Mouse (Mus musculus) gastrocnemius, adult 2 months (tissue): ENCODE data around the gene Tmem150b. TPM values are rescaled to one million over a fixed set of nuclear protein-coding genes. Genes with fewer than 3 reads are reported as not detected.
A peak's percentile ranks its signal among the peaks of the same experiment; 100 is the strongest.

ENCODE experiments used
- DNase-seq: peaks from one replicate; pipeline ENCODE4 v3.0.0; 2022
- H3K27ac ChIP-seq: fragments of 200-600 bp; 2 replicates; pipeline ENCODE4 v1.8.1; 2022; ENCODE audit warnings: mild to moderate bottlenecking
- H3K4me3 ChIP-seq: fragments of 200-600 bp; 2 replicates; pipeline ENCODE4 v1.8.1; 2022; ENCODE audit warnings: mild to moderate bottlenecking, moderate library complexity
- CTCF ChIP-seq: fragments of 200-600 bp; IDR thresholded peaks from 2 replicates; pipeline ENCODE4 v1.8.1; 2022; ENCODE audit warnings: antibody characterized with exemption, mild to moderate bottlenecking, moderate library complexity
- intact Hi-C: fragments of 180-260 bp; cut with DNase I; formaldehyde crosslinking; loops from one replicate; pipeline ENCODE4 v1.15.1; 2025
- total RNA-seq, 2 experiments: library from RNA; stranded (reverse); gene quantifications; 2 replicates each; pipeline ENCODE4 v1.2.3; 2021

Tmem150b gene
- total RNA-seq, 2 experiments from 2014 or later = 0.22 TPM; not detected in 1

DNA sequence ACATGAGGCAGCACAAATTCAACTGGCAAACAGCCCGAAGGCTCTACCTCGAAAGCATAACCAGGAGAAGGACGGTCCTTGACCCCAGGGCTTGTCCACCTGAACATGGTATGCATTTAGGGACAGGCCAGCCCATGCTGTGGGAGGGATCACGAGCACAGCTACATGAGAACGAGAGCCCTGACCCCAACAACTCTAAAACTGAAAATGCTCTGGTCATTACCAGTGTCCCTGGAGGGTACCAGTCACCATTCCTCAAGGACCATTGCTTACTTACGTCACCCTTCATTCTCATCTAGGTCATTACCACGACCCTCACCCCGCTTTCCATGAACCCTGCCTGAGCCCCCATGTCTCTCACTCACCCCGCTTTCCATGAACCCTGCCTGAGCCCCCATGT, 55.9 kb downstream of the Tmem150b start:
- TF ChIP-seq CTCF = no peak
- no peak for DNase-seq
- intact Hi-C loops = no loop called here
- H3K4me3 ChIP-seq = no peak overlapping the region
- no peak overlapping the region for H3K27ac ChIP-seq

DNA sequence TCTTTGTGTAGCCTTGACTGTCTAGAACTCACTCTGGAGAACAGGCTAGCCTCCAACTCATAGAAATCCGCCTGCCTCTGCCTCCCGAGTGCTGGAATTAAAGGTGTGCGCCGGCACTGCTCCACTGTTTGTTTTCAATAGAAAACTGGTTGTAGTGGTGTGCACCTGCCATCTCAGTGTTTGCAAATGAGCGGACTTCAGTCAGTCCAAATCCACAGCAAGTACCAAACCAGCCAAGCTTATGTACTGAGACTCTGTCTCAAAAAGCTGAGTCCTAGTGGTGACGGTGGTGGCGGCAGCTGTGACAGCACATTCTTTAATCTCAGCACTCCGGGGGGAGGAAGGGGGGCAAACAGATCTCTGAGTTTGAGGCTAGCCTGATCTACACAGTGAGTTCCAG, 56.5 kb downstream of the Tmem150b start:
- no peak overlapping the region for H3K27ac ChIP-seq

DNA sequence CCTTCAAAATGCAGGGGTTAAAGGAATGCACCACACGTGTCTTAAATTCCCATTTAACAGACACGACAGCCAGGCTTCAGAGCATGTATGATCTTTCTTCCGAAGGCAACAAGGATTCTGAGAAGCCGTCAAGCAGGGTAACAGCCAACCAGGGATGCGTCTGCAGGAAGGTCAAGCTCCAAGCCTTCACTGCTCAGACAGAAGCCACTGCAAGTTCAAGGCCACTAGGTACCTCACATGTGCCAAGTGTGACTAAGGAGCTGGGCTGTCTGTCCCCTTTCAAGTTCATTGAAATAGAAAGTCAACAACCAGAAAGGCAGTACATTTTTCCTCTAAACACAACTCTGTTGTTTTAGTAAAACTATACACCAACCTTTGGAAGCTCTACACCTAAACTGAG, 58.2 kb downstream of the Tmem150b start:
- Histone ChIP-seq H3K27ac (no peak overlapping the region), H3K4me3 (no peak overlapping the region)
- no peak for TF ChIP-seq CTCF
- no peak for DNase-seq
- intact Hi-C loops = no loop called here

More for the DNA sequence above, 56.5 kb downstream of the Tmem150b start:
- no peak for TF ChIP-seq CTCF
- DNase-seq = no peak
- no peak overlapping the region for H3K4me3 ChIP-seq
- intact Hi-C loops = no loop called here

DNA sequence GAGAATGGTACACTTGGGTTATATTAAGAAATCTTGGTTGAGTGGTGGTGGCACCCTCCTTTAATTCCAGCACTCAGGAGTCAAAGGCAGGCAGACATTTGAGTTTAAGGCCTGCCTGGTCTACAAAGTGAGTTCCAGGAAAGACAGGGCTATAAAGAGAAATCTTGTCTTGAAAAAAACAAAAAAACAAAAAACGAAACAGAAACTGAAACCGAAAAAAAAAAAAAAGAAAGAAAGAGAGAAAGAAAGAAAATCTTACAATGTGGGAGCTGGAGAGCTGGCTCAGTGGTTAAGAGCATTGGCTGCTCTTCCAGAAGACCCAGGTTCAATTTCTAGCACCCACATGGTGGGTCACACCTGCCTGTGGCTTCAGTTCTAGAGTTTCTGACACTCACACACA, 61.3 kb downstream of the Tmem150b start:
- DNase-seq = no peak
- H3K4me3 ChIP-seq = no peak overlapping the region
- H3K27ac ChIP-seq = no peak overlapping the region
- TF ChIP-seq CTCF = no peak
- intact Hi-C loops = no loop called here

DNA sequence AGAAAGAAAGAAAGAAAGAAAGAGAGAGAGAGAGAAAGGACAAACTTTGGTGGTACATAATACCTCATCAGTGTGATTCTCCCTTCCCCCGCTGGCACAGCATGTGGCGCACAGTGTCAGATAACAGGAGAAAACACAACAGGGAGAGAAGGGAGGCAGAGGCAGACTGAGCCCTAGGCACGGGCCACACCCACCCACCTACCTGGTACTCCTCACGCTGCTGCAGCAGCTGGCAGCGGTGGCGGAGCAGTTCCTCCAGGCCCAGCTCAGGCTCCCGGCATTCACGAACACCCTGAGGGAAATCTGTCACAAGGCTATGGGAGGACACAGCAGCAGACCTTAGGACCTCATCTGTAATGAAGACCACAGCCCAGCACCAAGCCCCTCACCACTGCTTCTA, 61.9 kb downstream of the Tmem150b start:
- no peak for TF ChIP-seq CTCF
- Histone ChIP-seq H3K27ac (no peak overlapping the region), H3K4me3 (no peak overlapping the region)
- DNase-seq = no peak
- intact Hi-C loops = no loop called here

DNA sequence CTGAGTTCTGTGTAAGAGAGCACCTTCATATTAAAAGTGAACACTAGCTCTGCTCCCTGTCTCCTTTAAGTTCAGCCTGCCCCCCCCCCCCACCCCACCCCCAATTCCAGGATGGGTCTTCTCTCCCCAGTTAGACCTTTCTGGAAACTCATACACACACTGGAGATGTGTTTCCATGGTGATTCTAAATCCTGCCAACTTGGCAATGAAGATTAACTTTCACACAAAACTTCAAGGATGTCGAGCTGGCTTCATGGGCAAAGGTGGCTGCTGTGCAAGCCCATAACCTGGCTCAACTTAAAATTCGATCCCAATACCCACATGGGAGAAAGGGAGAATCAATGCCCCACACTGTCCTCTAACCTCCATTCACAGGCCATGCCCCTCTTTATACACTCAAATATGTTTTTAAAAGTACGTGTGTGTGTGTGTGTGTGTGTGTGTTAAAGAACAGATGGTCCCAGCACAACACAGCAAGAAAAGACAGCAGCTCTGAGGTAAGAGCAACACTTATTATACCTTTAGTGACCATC, 65.1 kb downstream of the Tmem150b start:
- TF ChIP-seq CTCF = no peak
- intact Hi-C loops = loop anchor here (1.0 to 10.0 kb wide), 2 partner anchors 25 to 135 kb away; partner anchors contain the start of genes Hspbp1 and Rpl28
- no peak for DNase-seq
- Histone ChIP-seq H3K27ac (peak overlapping the region; percentile 99), H3K4me3 (peak overlapping the region; percentile 84)

DNA sequence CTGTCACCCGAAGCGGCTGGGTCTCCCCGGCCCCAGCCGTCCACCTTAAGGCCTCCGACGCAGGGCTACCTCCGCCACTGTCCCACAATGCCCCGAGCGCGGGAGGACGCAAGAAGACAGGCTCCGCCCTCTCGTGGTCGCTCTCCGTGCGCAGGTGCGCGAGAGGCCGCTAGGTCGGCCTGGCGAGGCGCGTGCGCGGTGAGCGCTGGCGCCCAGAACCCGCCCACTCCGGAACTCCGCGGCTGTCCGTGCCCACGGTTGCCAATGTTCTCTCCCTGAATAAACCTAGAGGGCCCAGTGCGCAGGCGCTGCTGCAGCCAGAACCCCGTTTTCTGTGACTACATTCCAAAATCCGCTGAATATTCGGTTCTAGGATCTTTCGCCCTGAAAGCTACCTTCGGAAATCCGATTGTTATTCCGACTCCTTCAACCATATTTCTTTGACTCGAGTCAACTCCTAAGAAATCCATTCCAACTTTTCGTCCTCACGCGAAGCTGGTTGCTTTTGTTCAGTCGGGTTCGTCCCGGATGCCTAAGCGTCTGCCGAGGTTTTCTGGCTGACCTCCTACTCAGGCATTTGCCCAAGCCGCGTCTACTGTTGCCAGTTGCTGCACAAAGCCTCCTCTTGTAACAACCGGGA, 66.0 kb downstream of the Tmem150b start, which contains the start of gene Ppp6r1:
Gene Ppp6r1 (minus strand): TSS at position 108 of the 640 bp plus-strand sequence.
- peak; percentile 46 for TF ChIP-seq CTCF
- intact Hi-C loops = loop anchor here (1.0 to 10.0 kb wide), 2 partner anchors 26 to 136 kb away; partner anchors contain the start of genes Hspbp1 and Rpl28
- DNase-seq = peak; percentile 99
- Histone ChIP-seq H3K4me3 (peak within 1 kb of the TSS; percentile 84), H3K27ac (peak within 1 kb of the TSS; percentile 99)

DNA sequence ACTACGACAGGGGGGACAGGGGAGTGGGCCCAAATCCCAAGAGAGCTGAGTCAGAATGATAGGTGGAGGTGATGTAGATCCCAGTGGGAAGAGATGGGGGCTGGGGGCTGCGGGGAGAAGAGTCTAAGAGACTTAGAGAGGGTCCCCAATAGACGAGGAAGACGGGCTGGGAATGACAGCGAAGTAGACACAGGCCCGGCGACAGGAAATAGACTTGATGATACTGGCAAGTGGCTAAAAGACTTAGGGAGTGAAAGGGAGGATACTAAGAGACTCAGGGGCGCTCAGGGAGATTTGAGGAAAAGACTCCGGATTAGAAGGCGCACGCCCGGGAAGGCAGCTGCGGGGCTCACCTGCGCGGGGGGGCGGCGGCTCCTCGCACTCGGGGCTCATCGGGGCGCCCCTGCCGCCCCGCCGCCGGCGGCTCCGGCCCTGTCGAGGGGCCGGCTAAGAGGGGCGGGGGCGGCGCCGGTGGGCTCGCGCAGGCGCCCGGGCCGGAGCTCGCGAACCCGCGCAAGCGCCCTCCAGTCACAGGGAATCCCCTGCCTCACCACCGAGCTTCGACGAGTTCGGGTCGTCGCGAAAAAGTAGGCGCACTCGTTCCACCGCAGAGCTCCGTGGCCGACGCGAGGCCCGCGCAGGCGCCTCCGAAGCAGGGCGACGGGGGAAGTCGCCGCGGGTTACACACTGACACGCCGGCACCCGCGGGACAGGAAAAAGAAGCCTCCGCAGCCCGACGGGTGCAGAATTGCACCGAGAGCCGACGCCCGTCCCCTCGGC, 66.7 kb downstream of the Tmem150b start:
- intact Hi-C loops = loop anchor here (10.0 kb wide), 1 partner anchor 136 kb away; the partner anchor contains the start of gene Rpl28
- no peak for TF ChIP-seq CTCF
- peak overlapping the region; percentile 84 for H3K4me3 ChIP-seq
- DNase-seq = no peak
- H3K27ac ChIP-seq = peak overlapping the region; percentile 99

DNA sequence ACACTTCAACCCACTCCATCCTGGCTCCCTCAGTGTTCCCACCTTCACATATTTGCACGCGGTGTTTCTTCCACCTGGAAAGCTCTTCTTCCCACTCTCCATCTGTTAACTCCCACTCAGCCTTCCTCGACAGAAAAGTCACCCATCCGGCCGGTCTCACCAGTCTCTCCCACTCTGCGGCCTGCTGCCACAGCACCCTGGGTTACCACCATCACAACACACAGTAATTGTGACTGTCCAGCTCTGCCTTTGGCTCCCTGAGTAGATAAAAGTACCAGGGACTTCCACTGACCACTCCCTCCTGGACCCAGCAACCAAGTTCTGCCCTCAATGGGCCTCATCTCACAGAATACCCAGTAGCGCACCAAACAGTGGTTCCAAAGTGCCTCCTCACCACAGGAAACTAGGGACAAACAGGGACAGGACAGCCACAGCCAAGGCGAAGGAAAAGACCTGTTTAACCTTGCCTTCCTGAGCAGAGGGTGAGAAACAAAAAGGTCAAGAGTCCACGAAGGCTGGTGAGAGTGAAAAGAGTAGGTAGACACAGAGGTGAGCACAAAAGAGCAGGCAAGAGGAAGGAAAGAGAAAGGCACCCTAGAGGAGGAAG, 67.4 kb downstream of the Tmem150b start:
- peak overlapping the region; percentile 99 for H3K27ac ChIP-seq
- intact Hi-C loops = loop anchor here (10.0 kb wide), 1 partner anchor 137 kb away; the partner anchor contains the start of gene Rpl28
- H3K4me3 ChIP-seq = peak overlapping the region; percentile 84
- no peak for DNase-seq
- TF ChIP-seq CTCF = no peak

Other genes starting within 250 kb of the Tmem150b start
- 10 to 100 TPM; 17.8 to 24.8 TPM for gene Ppp1r12c, start 223.6 kb downstream of the Tmem150b start, total RNA-seq
- 1,000 to 10,000 TPM in 1 of 2 experiments, 100 to 1,000 TPM in 1; 398 to 1,232 TPM for gene Tnnt1, start 208.9 kb downstream of the Tmem150b start, total RNA-seq
- gene Tnni3, start 201.0 kb downstream of the Tmem150b start, total RNA-seq = under 1 TPM in 1 of 2 experiments, not detected in 1; 0.41 TPM
- not detected for gene Dnaaf3, start 192.8 kb downstream of the Tmem150b start, total RNA-seq
- not detected for gene Syt5, start 177.7 kb downstream of the Tmem150b start, total RNA-seq
- gene Ptprh, start 121.2 kb downstream of the Tmem150b start, total RNA-seq = not detected
- gene Tmem86b, start 93.8 kb downstream of the Tmem150b start, total RNA-seq = 1 to 10 TPM; 2.6 to 3.3 TPM
- 10 to 100 TPM; 45.0 to 51.2 TPM for gene Ppp6r1, start 66.2 kb downstream of the Tmem150b start, total RNA-seq
- 10 to 100 TPM; 23.4 to 29.8 TPM for gene Hspbp1, start 40.2 kb downstream of the Tmem150b start, total RNA-seq
- under 1 TPM; 0.48 to 0.75 TPM for gene Brsk1, start 34.6 kb downstream of the Tmem150b start, total RNA-seq
- gene Kmt5c, start 14.9 kb upstream of the Tmem150b start, total RNA-seq = 10 to 100 TPM in 1 of 2 experiments, 1 to 10 TPM in 1; 8.0 to 11.5 TPM
- gene Cox6b2, start 27.8 kb upstream of the Tmem150b start, total RNA-seq = under 1 TPM; 0.51 to 0.78 TPM
- not detected for gene Fam71e2, start 46.1 kb upstream of the Tmem150b start, total RNA-seq
- gene Il11, start 57.6 kb upstream of the Tmem150b start, total RNA-seq = not detected
- not detected for gene Tmem190, start 57.7 kb upstream of the Tmem150b start, total RNA-seq
- gene Tmem238, start 64.4 kb upstream of the Tmem150b start, total RNA-seq = 10 to 100 TPM in 1 of 2 experiments, 1 to 10 TPM in 1; 8.0 to 10.6 TPM
- 100 to 1,000 TPM; 483 to 569 TPM for gene Rpl28, start 67.6 kb upstream of the Tmem150b start, total RNA-seq
- gene Ube2s, start 87.3 kb upstream of the Tmem150b start, total RNA-seq = 10 to 100 TPM; 76.4 to 82.7 TPM
- not detected for gene Shisa7, start 119.4 kb upstream of the Tmem150b start, total RNA-seq
- gene Isoc2b, start 145.0 kb upstream of the Tmem150b start, total RNA-seq = 1 to 10 TPM; 3.9 TPM
- 10 to 100 TPM; 26.4 to 33.5 TPM for gene Isoc2a, start 151.9 kb upstream of the Tmem150b start, total RNA-seq
- gene Gm36210, start 181.3 kb upstream of the Tmem150b start, total RNA-seq = under 1 TPM; 0.17 to 0.38 TPM
- 10 to 100 TPM in 1 of 2 experiments, 1 to 10 TPM in 1; 8.5 to 10.7 TPM for gene Zfp628, start 190.0 kb upstream of the Tmem150b start, total RNA-seq
- 1 to 10 TPM; 2.7 to 5.9 TPM for gene Nat14, start 196.8 kb upstream of the Tmem150b start, total RNA-seq
- gene Ssc5d, start 200.5 kb upstream of the Tmem150b start, total RNA-seq = 1 to 10 TPM; 4.3 to 8.7 TPM
- 10 to 100 TPM; 36.7 to 77.0 TPM for gene Sbk2, start 239.2 kb upstream of the Tmem150b start, total RNA-seq
- 1 to 10 TPM in 1 of 2 experiments, under 1 TPM in 1; 0.46 to 5.2 TPM for gene Sbk3, start 245.9 kb upstream of the Tmem150b start, total RNA-seq